Mouse (Mus musculus): ENCODE data around the gene Ube2s.
A peak's percentile ranks its signal among the peaks of the same experiment; 100 is the strongest.

The Ube2s gene

DNA sequence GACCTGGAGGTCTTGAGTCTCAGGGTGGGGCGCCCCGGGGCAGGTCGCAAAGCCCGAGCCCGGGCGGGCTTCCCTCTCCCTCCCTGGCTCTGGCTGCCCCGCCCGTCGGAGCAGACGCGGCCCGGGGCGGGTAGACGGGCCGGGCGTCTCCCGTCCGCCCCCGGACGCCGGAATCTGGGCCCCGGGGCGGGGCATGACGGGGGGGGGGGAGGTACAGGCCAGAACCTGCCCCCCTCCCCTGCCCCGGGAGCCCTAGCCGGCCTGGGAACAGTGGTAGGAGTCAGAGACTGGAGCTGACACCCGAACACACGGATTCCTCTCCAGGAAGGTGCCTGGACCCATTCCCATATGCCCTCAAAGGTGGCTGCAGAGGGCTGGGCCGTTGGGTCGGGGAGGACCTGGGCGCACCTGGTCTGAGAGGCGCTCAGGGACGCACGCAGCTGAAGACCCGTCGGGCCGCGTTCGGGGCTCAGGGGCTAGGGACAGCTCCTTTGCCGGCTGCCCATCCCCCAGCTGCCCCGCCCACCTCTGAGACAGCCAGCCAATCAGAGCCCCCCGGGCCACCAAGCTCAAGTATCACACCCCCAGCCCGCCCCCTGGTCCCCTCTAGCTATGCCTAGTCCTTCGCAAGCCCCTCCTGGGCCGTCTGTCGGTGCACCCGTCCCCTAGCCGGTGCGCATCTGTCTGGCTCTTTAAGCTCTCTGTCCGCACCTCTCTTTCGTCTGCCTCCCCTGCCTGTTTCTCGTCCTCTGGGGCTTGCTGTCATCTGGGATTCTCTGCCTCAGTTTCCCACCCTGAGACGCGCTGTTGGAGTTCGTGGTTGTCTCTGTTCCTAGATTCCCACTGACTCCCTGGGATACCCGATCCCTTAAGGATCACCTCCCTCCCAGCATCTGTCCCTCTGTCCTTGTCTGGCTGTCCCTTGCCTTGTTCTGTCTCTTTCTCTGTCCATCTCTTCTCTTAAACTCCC is 35.2 kb downstream of the Ube2s start:
- DNase-seq, result peak; percentile 76

DNA sequence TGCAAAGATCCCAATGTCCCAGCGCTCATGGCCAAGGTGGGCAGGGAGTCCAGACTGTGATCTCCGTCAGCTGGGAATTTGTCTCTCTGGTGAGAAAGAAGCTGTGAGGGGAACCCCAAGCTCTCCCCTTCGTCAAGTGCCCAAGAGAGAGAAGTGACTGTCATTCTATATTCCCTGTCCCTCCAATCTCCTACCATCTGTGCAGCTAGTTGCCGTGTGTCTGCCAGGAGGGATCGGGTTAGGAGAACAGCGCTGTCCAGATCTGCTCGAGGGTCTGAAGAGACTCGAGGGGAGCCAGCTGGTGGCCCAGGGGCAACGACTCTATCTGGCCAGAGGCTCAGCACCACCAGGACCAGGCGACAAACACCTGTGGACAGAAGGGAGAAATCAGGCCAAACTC is 36.3 kb downstream of the Ube2s start:
- no peak for DNase-seq

DNA sequence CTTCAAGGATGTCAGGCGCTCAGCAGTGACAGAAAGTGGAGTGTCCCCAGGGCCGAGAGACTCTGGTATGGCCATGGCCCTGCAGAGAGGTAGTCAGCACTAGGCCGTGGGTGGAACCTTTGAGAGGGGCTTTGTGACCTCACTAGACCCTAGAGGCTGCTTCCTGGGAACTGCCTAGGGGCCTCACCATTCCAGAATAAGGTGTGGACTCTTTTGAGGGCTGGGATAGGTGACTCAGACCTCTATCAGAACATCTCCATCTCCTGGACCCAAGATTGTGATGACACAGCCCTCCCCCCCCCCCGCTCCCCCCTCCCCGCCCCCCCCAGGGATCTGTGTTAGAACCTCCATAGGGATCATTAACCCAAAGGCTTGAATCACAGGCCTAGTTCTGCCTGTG is 41.2 kb downstream of the Ube2s start, which contains the start of gene Fam71e2:
Gene Fam71e2, minus strand, starts transcription at position 101 of the 400 bp plus-strand sequence.
- no peak for DNase-seq

DNA sequence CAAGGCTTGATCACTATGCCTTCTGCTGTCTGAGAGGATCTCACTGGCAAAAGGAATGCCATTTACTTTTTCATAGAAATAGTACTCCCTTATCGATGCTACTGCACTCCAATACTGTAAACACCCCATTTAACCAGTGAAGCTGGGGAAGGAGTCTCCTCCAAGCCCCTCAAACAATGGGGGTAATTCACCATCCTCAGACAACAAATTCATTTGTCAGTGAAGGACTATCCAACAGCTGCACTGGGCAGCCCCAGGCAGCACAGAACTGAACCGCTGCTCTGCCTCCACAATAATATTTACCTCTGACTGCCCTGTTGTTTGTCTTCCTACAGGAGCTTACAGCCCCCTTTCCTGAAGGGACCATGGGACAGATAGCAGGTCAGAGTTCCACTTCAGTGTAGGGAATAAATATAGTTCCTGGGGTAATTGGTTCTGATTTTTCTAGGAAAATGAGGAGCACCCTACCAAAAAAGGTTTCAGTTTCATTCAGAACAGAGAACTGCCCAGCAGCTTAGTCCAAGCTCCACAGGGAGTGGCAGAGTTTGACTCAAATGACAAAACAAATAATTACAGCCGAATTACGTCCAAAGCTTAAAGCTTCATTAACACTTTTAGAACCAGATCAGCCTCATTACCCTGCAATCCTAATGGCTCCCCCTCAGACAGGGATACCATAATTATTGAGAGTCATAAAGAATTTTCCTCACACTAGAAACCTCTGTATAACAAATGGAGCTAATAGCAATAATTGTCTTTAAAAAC is 47.3 kb downstream of the Ube2s start:
- no peak for DNase-seq

DNA sequence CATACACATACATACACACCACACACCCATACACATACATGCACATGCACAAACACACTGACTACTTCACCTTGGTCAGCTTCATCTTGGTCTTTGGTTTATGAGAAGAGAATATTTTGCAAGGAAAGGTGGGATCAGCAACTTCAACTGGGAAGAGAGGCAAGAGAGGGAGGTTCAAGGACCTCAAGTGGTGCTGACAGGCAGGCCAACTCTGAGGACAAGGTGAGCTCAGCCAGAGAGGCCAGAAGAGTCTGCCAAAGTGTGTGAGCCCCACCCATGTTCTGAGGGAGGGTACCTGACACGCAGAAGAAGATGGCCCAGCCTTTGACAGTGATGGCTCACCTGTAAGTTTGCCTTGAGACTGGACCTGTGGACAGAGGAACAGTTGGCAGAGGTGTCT is 52.7 kb downstream of the Ube2s start:
- no peak for DNase-seq

DNA sequence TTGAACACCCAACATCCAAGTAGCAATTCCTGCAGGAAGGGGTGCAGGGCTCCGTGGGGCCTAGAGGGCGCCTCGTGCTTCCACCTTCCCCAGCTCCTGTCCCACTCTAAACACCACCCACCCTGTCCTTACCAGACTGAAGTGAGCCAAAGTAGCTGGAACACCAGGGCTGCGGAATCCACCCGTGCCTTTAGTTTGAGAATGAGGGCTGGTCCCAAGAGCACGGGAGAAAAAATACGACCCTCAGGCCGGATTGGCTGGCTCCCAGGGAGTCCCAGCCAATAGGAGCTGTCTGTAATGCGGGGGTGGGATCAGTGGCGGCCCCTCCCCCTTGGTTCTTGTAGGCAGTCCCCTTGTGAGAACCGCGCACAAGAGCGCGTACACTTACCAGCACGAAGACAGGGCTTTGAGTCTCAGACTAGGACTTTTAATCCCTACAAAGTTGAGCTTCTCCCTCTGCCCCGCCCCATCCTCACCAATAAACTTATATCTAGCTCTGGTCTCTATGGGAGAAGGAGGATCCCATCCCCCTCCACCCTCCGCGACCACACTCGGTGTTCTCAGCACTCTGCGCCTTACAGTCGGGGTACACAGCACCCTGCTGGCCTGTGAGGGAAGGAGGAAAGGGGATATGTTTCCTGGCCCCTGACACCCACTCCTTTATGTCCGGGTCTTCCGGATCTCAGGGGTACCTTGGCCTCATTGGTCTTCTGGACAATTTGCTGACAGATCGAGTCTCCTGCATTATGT is 59.4 kb downstream of the Ube2s start, which contains the start of gene Cox6b2:
Gene Cox6b2, minus strand, starts transcription at position 274 of the 750 bp plus-strand sequence.
- DNase-seq, result peak; percentile 96

DNA sequence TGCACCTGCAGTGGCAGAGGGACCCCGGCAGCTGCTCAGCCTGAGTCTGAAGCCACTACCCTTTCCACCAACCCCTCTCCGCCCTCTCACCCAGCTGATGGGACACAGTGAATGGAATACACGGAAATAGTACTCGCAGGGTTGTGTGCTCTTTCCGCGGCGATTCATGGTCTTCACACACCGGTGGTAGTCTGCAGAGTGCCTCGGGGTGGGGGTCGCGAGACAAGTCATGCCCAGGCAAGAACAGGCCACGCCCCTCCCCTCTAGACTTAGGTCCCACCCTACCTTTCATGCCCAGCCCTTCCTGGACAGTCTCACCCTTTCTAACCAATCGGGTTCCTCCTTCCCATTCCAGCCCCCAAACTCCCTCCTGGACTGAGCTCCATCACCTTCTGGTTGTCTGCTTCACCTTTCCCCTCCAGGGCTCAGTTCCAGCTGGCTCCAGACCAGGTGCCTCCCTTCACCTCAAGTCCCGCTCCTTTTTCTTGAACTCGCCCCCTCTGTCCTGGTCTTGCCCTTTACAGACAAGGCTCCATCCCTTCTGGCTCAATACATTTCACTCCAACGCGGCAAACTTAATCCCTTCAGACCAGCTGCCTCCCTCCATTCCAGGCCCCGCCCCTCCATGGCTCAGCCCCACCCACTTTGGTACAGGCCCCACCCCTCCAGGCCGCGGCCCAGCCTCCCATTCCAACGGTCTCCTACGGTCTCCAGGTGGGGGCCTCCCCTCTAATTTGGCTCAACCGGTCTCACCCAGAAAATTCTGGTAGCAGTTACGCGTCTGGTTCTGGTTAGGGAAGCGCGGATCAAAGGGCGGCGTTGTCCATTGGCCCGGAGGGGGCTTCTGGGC is 60.2 kb downstream of the Ube2s start:
- peak; percentile 89 for DNase-seq

DNA sequence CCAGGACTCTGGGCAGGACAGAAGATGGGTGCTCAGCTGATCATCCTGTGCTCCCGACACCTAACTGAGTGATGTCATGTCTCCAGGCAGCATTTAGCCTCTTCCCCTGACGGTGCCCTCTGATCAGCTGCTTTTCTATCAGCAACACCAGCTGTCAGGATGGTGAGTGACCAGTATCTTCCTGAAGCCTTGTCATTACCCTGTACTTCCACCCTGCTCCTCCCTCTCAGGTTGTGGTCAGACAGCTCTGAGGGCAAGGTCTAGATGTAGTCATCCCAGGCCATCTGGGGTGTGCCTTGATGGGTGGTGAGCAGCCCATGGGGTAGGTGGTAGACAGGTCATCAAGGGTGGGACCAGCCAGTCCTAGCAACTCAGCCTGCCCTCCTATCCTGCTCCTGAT is 63.2 kb downstream of the Ube2s start:
- DNase-seq, result peak; percentile 54

DNA sequence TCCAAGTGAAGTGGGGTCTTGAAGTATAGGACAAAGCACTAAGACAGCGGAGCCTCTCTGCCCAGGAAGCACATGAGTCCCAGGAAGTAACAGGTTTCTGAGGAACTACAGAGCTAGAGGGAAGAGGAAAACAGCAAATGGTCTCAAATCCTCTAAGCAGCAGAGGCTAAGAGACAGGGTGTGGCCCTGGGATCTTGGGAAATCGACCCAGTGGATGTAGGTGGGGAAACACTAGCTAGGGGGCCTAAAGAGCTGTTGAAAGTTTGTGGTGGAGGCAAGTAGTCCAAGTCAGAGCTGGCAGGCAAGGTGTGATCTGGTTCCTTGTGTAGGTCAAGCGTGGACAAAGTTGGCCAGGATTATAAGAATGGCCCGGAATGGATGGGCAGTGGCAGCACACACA is 64.1 kb downstream of the Ube2s start:
- DNase-seq, result peak; percentile 28

DNA sequence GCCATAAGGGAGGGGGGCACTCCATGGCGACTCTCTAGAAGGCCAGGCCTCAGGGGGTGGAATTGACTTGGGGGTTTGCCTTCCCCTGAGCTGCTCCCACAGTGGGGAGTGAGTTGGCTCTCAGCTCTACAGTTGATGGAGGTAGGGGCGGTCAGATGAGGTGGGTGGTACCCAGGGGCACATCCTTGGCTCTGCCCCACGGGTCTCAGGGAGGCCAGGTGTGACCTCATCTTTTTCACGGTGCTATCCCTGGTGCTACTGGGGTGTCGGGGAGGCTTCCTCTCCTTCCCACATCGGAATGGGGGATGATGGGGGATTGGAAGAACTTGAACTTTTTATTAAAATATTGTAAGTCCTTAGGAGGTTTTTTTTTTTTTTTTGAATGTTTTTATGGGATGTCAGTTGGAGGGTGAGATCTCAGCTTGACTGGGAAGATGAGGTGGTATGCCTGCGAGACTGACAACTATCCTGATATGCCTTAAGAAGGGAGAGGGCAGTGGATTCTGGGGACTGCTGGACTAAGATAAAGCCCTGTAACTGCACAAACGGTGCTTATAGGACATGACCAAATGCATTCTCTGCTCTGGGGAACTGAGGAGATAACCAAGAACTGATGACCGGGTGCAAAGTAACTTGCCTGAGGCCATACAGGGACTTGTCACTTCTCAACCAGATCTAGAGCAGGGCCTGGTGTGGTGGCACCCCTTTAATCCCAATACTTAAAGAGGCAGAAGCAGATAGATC is 65.1 kb downstream of the Ube2s start:
- DNase-seq, result peak; percentile 74

DNA sequence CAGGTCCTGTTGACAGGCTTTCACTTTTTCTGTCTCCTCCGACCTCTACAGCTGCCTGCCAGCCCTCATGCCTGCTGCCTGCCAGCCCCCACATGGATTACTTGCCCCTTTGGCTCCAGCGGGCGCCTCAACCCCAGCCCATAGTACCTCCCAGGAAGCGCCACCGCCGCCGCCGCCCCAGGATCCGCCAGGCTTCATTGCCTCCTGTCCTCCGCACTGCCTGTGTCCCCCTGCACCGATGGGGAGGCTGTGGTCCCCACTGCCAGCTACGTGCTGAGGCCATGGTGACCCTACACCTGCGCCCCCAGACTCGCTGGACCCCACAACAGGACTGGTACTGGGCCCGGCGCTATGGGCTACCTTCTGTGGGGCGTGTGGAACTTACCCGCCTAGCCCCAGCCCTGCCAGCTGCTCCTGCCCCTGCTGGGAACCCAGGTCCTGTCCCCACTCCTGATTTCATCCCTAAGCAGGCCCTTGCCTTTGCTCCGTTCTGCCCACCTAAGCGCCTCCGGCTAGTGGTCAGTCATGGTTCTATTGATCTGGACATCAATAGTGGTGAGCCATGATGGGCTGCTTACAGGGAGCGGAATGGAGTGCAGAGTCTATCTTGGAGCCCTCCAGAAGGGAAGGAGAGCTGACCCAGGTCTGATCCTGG is 65.9 kb downstream of the Ube2s start:
- DNase-seq, result peak; percentile 48

DNA sequence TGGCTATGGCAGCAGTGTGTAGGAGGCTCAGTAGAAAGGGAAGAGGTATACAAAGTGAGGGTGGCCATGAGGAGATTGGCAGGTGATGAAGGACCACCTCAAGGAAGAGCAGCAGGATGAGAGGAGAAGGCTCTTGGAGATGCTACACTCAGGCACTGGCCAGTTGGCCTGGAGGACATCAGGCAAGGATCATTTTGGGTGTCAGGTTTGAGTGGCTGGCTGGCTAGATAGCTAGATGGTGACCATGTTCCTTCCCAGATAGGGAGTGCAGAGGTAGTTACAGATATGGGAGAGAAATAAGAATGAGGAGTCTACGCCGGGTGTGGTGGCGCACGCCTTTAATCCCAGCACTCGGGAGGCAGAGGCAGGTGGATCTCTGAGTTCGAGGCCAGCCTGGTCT is 67.5 kb downstream of the Ube2s start:
- peak; percentile 49 for DNase-seq
